Mouse (Mus musculus): Measurements from ENCODE around the gene Nfs1.

DNA sequence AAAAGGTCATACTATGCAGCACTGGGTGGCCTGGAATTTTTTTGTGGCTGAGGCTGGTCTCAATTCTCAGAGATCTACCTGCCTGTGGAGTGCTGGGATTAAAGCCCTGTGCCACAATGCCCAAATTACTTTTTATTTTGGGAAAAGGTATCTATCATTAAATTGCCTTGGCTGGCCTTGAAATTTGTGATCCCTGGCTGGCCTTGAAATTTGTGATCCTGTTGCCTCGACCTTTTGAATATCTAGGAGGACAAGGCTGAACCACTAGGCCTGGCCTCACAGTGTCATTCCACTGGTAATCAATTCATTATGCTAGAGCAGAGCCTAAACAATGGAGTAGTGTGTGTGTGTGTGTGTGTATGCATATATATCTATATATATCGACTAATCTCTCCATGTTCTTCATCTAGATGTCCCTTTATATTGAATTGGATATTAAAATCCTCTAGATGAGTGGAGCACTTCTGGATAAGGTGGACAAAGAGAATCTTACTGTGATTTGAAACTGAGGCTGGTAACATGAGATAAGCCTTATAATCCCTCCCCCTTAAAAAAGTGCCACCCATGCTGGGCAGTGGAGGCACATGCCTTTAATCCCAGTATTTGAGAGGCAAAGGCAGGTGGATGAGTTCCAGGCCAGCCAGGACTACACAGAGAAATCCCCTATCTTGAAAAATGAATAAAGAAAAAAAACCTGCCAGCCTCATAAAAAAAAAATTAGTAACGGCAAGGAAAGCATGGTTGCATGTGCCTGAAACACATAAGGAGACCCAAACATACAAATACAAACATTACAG lies 49.3 kb upstream of the Nfs1 start:
- TF ChIP-seq E2F4 (IDR thresholded peaks at IDR 0.05; ENCODE audit: insufficient read depth) (no peak), SRF (IDR thresholded peaks at IDR 0.05; ENCODE audit: control insufficient read depth, insufficient read length, low read depth) (no peak), POLR2A (IDR thresholded peaks at IDR 0.05; ENCODE audit: insufficient read length, low read depth) (no peak), POLR2AphosphoS2 (IDR thresholded peaks at IDR 0.05; ENCODE audit: insufficient read length, low read depth) (no peak)
